7 mouse cellular contexts compared by ENCODE assay signal in the genomic region with DNA sequence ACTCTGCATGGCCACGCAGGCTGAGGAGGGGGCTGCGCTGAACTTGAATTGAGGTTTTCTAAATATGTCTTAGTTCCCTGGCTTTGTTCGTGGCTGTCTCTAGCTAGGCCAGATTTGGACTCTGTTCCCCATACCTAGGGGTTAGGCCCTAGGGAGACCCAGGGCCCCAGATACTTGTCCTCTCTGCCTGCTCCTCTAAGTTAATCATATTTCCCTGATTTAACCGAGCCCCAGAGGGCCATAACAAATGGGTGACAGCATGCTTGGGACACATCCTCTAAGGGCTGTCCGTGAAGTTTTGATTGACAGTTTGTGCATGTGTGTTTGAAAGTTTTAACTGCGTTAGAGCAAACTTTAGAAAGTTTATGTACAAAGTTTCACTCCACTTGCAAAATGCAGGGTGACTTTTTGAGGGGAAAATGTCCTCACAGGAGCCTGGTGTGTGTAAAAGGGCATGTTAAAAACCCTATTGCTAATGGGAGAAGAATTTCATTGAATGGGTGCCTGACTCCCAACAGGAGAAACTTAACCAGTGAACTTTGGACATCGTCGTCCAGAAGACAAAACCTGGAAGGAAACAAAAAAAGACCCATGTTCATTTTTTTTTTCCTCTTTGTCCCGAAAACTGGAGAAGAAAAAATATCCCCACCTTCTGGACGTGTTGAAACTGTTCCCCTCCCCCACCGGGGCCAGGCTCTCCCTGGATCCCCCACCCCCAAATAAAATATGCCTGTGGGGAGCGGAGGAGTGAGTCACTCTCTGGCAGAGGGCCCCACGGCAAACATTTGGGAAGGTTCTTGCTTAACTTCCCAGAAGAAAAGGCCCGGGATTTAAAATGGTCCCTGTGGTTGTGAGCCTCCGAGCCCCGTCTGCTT. TPM values are rescaled to one million over a fixed set of nuclear protein-coding genes. Genes with fewer than 3 reads are reported as not detected.
DNase-seq lines count a peak whose midpoint lies in the region; ATAC-seq and TF ChIP-seq lines count a peak whose summit lies in the region.

No protein-coding gene starts in this region.

- peak; percentile 19 for ATAC-seq in Patski
- peak; percentile 24; the same call in 1 of the 2 replicates for ATAC-seq in hindbrain, embryonic 14.5 days (ENCODE audit: low FRiP score)
- no peak for ATAC-seq in liver, embryonic 12.5 days
- ATAC-seq in neural tube, embryonic 15.5 days (ENCODE audit: low FRiP score): no peak
- no peak for ATAC-seq in inflammation-experienced regulatory T-cells, adult 6 months

- H3K4me3 ChIP-seq in CH12.LX (replicated peaks in 1 of 3; ENCODE audit: low read depth in 2 of 3, low read length in 2 of 3, poor library complexity in 1 of 3): peak overlapping the region; percentile 91 to 99 (median 95)
- peak overlapping the region; percentile 86 for H3K4me3 ChIP-seq in hindbrain, embryonic 14.5 days (replicated peaks; ENCODE audit: low read length)
- peak overlapping the region; percentile 73 for H3K4me3 ChIP-seq in liver, embryonic 12.5 days
- peak overlapping the region; percentile 80 for H3K4me3 ChIP-seq in neural tube, embryonic 15.5 days (replicated peaks)

- H3K36me3 ChIP-seq in CH12.LX (replicated peaks in 1 of 2; ENCODE audit: control insufficient read depth in 1 of 2, insufficient read depth in 1 of 2, low read length in 1 of 2): peaks cover 0 to 23% of the 10 kb centered on the region in 2 experiments
- H3K36me3 ChIP-seq in hindbrain, embryonic 14.5 days (replicated peaks; ENCODE audit: control insufficient read depth, insufficient read depth): no peaks in the 10 kb centered on the region
- H3K36me3 ChIP-seq in liver, embryonic 12.5 days: peaks cover 3% of the 10 kb centered on the region; the same call in 1 of the 2 replicates
- no peaks in the 10 kb centered on the region for H3K36me3 ChIP-seq in neural tube, embryonic 15.5 days

- H3K9me3 ChIP-seq in CH12.LX (replicated peaks; ENCODE audit: low read length): no peaks in the 10 kb centered on the region
- H3K9me3 ChIP-seq in hindbrain, embryonic 14.5 days (ENCODE audit: control insufficient read depth, low read length): no peaks in the 10 kb centered on the region
- no peaks in the 10 kb centered on the region for H3K9me3 ChIP-seq in liver, embryonic 12.5 days (replicated peaks)
- no peaks in the 10 kb centered on the region for H3K9me3 ChIP-seq in neural tube, embryonic 15.5 days (replicated peaks)

- H3K27ac ChIP-seq in CH12.LX (ENCODE audit: insufficient read depth, low read depth): peak overlapping the region; percentile 70
- peak overlapping the region; percentile 83 for H3K27ac ChIP-seq in hindbrain, embryonic 14.5 days
- peak overlapping the region; percentile 54 for H3K27ac ChIP-seq in liver, embryonic 12.5 days
- peak overlapping the region; percentile 79 for H3K27ac ChIP-seq in neural tube, embryonic 15.5 days (replicated peaks)

- WGBS in hindbrain, embryonic 14.5 days: 11% methylated on average over 16 of the region's 16 CpGs
- WGBS in liver, embryonic 12.5 days (ENCODE audit: insufficient replicate concordance): 27% methylated on average over 16 of the region's 16 CpGs
- 11% methylated on average over 16 of the region's 16 CpGs for WGBS in neural tube, embryonic 15.5 days

- TF ChIP-seq EP300 in CH12.LX (IDR thresholded peaks at IDR 0.05; ENCODE audit: low read length): no peak

- CTCF ChIA-PET in Patski (lab: Charles Lee): interaction anchor here (1.6 kb wide), 1 partner anchor 26 kb away, joined by 4 read pairs; no protein-coding TSS in a partner anchor

- DNase-seq in CH12.LX (ENCODE audit: extremely low read depth) (peak; percentile 36), Patski (ENCODE audit: low read depth, low spot score) (no peak)
- peak; percentile 75 for DNase-seq in gastrocnemius, adult 18-20 months (ENCODE audit: low spot score)
- peak; percentile 48 for DNase-seq in hindbrain, embryonic 14.5 days (ENCODE audit: low spot score)

- no peak for TF ChIP-seq RAD21 in CH12.LX (IDR thresholded peaks at IDR 0.05; ENCODE audit: low read depth, low read length)

- in situ Hi-C loops in CH12.LX (cut with MboI; ENCODE audit: low pct_ligation_motif_present, low pct_unique_long_range_greater_than_20kb, low sequenced_read_pairs): no loop called here
- in situ Hi-C loops in Patski (cut with MboI; ENCODE audit: low pct_unique_long_range_greater_than_20kb): no loop called here

- dilution Hi-C loops in CH12.LX (cut with MboI; ENCODE audit: extremely low pct_ligation_motif_present, extremely low pct_unique_long_range_greater_than_20kb, low sequenced_read_pairs): no loop called here

- H3K79me2 ChIP-seq in CH12.LX (replicated peaks; ENCODE audit: control insufficient read depth, extremely low read depth, insufficient read depth, poor library complexity, severe bottlenecking): peaks cover 30% of the 10 kb centered on the region

- POLR2A ChIA-PET in Patski (lab: Charles Lee): interaction anchor here (1.2 to 1.5 kb wide), 3 partner anchors 37 to 99 kb away, joined by 3 to 4 read pairs (median 4); no protein-coding TSS in a partner anchor

- peak overlapping the region; percentile 88 for H3K4me2 ChIP-seq in CH12.LX (ENCODE audit: insufficient read depth, low read depth, poor library complexity, severe bottlenecking)
- H3K4me2 ChIP-seq in hindbrain, embryonic 14.5 days (replicated peaks): peak overlapping the region; percentile 81
- H3K4me2 ChIP-seq in liver, embryonic 12.5 days: peak overlapping the region; percentile 87
- H3K4me2 ChIP-seq in neural tube, embryonic 15.5 days: peak overlapping the region; percentile 88

- TF ChIP-seq POLR2A in CH12.LX (IDR thresholded peaks at IDR 0.05; ENCODE audit: low read depth, low read length): no peak

- H3K4me1 ChIP-seq in CH12.LX (ENCODE audit: control insufficient read depth in 1 of 2, insufficient read depth in 2 of 2): peaks cover 28 to 78% of the 10 kb centered on the region in 2 experiments
- peaks cover 11% of the 10 kb centered on the region for H3K4me1 ChIP-seq in hindbrain, embryonic 14.5 days (replicated peaks; ENCODE audit: control insufficient read depth, insufficient read depth, low read length)
- H3K4me1 ChIP-seq in liver, embryonic 12.5 days: peaks cover 39% of the 10 kb centered on the region
- peaks cover 51% of the 10 kb centered on the region for H3K4me1 ChIP-seq in neural tube, embryonic 15.5 days

- no peaks in the 10 kb centered on the region for H3K27me3 ChIP-seq in CH12.LX (replicated peaks)
- no peaks in the 10 kb centered on the region for H3K27me3 ChIP-seq in Patski
- H3K27me3 ChIP-seq in hindbrain, embryonic 14.5 days (ENCODE audit: control insufficient read depth, insufficient read depth, low read length): no peaks in the 10 kb centered on the region
- peaks cover 69% of the 10 kb centered on the region for H3K27me3 ChIP-seq in liver, embryonic 12.5 days (replicated peaks)
- no peaks in the 10 kb centered on the region for H3K27me3 ChIP-seq in neural tube, embryonic 15.5 days (replicated peaks)

- TF ChIP-seq CTCF in CH12.LX (conservative IDR thresholded peaks at IDR 0.05 in 1 of 2, IDR thresholded peaks at IDR 0.05 in 1 of 2; ENCODE audit: low read depth in 2 of 2, low read length in 2 of 2): no peak
- no peak for TF ChIP-seq CTCF in Patski (IDR thresholded peaks at IDR 0.05)

- peak overlapping the region; percentile 89 for H3K9ac ChIP-seq in CH12.LX (ENCODE audit: insufficient read depth, low read depth)
- peak overlapping the region; percentile 86 for H3K9ac ChIP-seq in hindbrain, embryonic 14.5 days
- peak overlapping the region; percentile 78 for H3K9ac ChIP-seq in liver, embryonic 12.5 days
- H3K9ac ChIP-seq in neural tube, embryonic 15.5 days (replicated peaks): peak overlapping the region; percentile 82

TF ChIP-seq in CH12.LX, 34 proteins besides CTCF, POLR2A, EP300 and RAD21:
- no peak for TF ChIP-seq SMC3 (IDR thresholded peaks at IDR 0.05; ENCODE audit: low read depth, low read length)
- TF ChIP-seq SIN3A (IDR thresholded peaks at IDR 0.05; ENCODE audit: low read length): peak; percentile 9; the same call in 1 of the 2 replicates
- TF ChIP-seq KAT2A (IDR thresholded peaks at IDR 0.05; ENCODE audit: insufficient replicate concordance, low read length): no peak
- no peak for TF ChIP-seq MAZ (IDR thresholded peaks at IDR 0.05; ENCODE audit: low read depth, low read length)
- no peak for TF ChIP-seq MYC (IDR thresholded peaks at IDR 0.05; ENCODE audit: low read depth, low read length)
- peak; percentile 50; the same call in 1 of the 2 replicates for TF ChIP-seq CHD2 (IDR thresholded peaks at IDR 0.05; ENCODE audit: low read length)
TF ChIP-seq in CH12.LX: peak in this region for 2.

RNA-seq across cellular contexts. Expression of gene Nek6, which starts 1.1 kb away (rescaled TPM):
- total RNA-seq in CH12.LX (2012; rRNA removed) (30.5 and 39.9 TPM in 2 replicates), CH12.LX (2014; rRNA removed) (27.5 and 31.0 TPM in 2 replicates)
- polyA plus RNA-seq in CH12.LX (2012; ENCODE audit: insufficient read length, low read depth) (36.7 and 44.7 TPM in 2 replicates), Patski (2021) (157 TPM)
- total RNA-seq in gastrocnemius, adult 18-20 months (2021): 10 to 100 TPM; 11.5 to 14.0 TPM
- polyA plus RNA-seq in hindbrain, embryonic 14.5 days (2014; fragmentation: Nextera tagmentation; extraction: Ambion mirVana): 55.0 and 58.4 TPM in 2 replicates
- polyA plus RNA-seq in liver, embryonic 12.5 days (2016; fragmentation: Nextera tagmentation; extraction: Ambion mirVana): 42.7 and 45.7 TPM in 2 replicates
- polyA plus RNA-seq in neural tube, embryonic 15.5 days (2015; fragmentation: Nextera tagmentation; extraction: Ambion mirVana): 51.0 and 57.5 TPM in 2 replicates
- polyA plus RNA-seq in inflammation-experienced regulatory T-cells, adult 6 months (2017; shearing (Covaris generic)): 1 to 10 TPM; 3.0 to 6.2 (median 3.7) TPM

Comparison
In these comparisons a context has a peak if more than half of its experiments do, and no peak if none do; other contexts are left out.
1. ATAC-seq: peak in Patski (single experiment) and hindbrain, embryonic 14.5 days (single experiment); none in liver, embryonic 12.5 days (single experiment), neural tube, embryonic 15.5 days (single experiment) and inflammation-experienced regulatory T-cells, adult 6 months (single experiment).
2. Peak in every context shown above with its lines, with median percentiles within 50 percentile points of each other: H3K27ac ChIP-seq, H3K4me2 ChIP-seq, H3K4me3 ChIP-seq and H3K9ac ChIP-seq.